8 mouse cellular contexts compared by ENCODE assay signal in the genomic region with DNA sequence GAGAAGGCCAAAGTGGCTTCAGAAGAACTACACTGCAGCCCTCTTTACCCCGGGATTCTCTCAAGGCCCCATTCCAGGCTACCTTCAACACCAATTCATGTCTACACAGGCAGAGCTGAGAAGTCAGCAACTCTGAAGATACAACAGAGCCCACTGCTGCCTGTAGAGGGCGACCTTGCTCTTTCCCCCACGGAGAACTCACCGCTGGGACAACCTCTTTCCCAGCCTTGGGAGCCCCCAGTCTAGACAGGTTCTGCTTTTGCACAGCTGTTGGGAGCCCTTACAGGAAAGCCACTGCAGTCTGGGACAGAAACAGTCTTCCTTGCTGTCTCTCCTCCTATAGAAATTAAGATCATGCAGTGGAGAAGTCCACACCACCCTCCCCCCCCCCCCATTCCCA. TPM values are rescaled to one million over a fixed set of nuclear protein-coding genes. Genes with fewer than 3 reads are reported as not detected.
A peak's percentile ranks its signal among the peaks of the same experiment; 100 is the strongest.
DNase-seq lines count a peak whose midpoint lies in the region; ATAC-seq lines count a peak whose summit lies in the region.

No protein-coding gene starts in this region.

- H3K27ac ChIP-seq in heart, embryonic 11.5 days (ENCODE audit: low read depth, low read length): no peak overlapping the region
- H3K27ac ChIP-seq in stomach, embryonic 14.5 days (ENCODE audit: low read length): no peak overlapping the region

- intact Hi-C loops in left cerebral cortex, postnatal 4 days (cut with DNase I): loop anchor here (5.0 kb wide), 1 partner anchor 59 kb away; a partner anchor contains a TSS

- H3K4me3 ChIP-seq in heart, embryonic 11.5 days (ENCODE audit: low read depth, low read length): no peak overlapping the region
- H3K4me3 ChIP-seq in stomach, embryonic 14.5 days (ENCODE audit: low read depth, low read length): no peak overlapping the region

- no peaks in the 10 kb centered on the region for H3K9me3 ChIP-seq in heart, embryonic 11.5 days (replicated peaks; ENCODE audit: control insufficient read depth, low read length)
- H3K9me3 ChIP-seq in stomach, embryonic 14.5 days (ENCODE audit: control insufficient read depth, low read depth, low read length): no peaks in the 10 kb centered on the region

- no peaks in the 10 kb centered on the region for H3K27me3 ChIP-seq in heart, embryonic 11.5 days (ENCODE audit: control insufficient read depth, insufficient read depth, low read length)
- no peaks in the 10 kb centered on the region for H3K27me3 ChIP-seq in stomach, embryonic 14.5 days (ENCODE audit: control insufficient read depth, insufficient read depth, low read length)

- H3K4me1 ChIP-seq in heart, embryonic 11.5 days (ENCODE audit: control insufficient read depth, insufficient read depth, low read length): peaks cover 4% of the 10 kb centered on the region; the same call in 1 of the 2 replicates
- no peaks in the 10 kb centered on the region for H3K4me1 ChIP-seq in stomach, embryonic 14.5 days (ENCODE audit: control insufficient read depth, insufficient read depth, low read length)

- H3K9ac ChIP-seq in heart, embryonic 11.5 days (ENCODE audit: low read depth, low read length): no peak overlapping the region
- H3K9ac ChIP-seq in stomach, embryonic 14.5 days (replicated peaks; ENCODE audit: low read depth, low read length): no peak overlapping the region

- DNase-seq in heart, adult 11 months: peak; percentile 96
- peak; percentile 65 for DNase-seq in c-Kit-positive CD71-negative TER-119-negative erythroid progenitor cells, embryonic 14.5 days (ENCODE audit: low read depth)
- peak; percentile 57 to 75 for DNase-seq in frontal cortex, postnatal 10 days (ENCODE audit: low spot score in 2 of 2)
- DNase-seq in kidney, adult 11 months: peak; percentile 46
- DNase-seq in left cerebral cortex, postnatal 4 days: peak; percentile 75
- DNase-seq in monocyte, adult 2 months (ENCODE audit: low read depth in 1 of 2, low spot score in 2 of 2): peak; percentile 46 to 74

- ATAC-seq in heart, embryonic 11.5 days (replicated peaks; ENCODE audit: insufficient number of reproducible peaks, low FRiP score, low TSS enrichment): no peak
- ATAC-seq in stomach, embryonic 14.5 days (ENCODE audit: insufficient number of reproducible peaks, insufficient read depth, low FRiP score, low read depth): 0 out of 2 replicates have a peak, but pooled peaks have one; percentile 42

- no peak overlapping the region for H3K4me2 ChIP-seq in heart, embryonic 11.5 days
- H3K4me2 ChIP-seq in stomach, embryonic 14.5 days (replicated peaks; ENCODE audit: low read depth, low read length): no peak overlapping the region

- 12% methylated on average over 4 of the region's 4 CpGs for WGBS in heart, embryonic 11.5 days (ENCODE audit: insufficient replicate concordance)
- 8% methylated on average over 4 of the region's 4 CpGs for whole genome bisulfite sequencing in stomach, embryonic 14.5 days

- no peaks in the 10 kb centered on the region for H3K36me3 ChIP-seq in heart, embryonic 11.5 days (ENCODE audit: control insufficient read depth, insufficient read depth, low read length)
- H3K36me3 ChIP-seq in stomach, embryonic 14.5 days (ENCODE audit: control insufficient read depth, insufficient read depth, low read length): no peaks in the 10 kb centered on the region

RNA-seq across cellular contexts. Expression of a gene that starts 41.5 kb away (rescaled TPM):
- 0.69 and 2.2 TPM in 2 replicates for polyA plus RNA-seq in heart, embryonic 11.5 days (2014; fragmentation: Nextera tagmentation; extraction: Ambion mirVana)
- 10 to 100 TPM in 1 of 2 experiments, 1 to 10 TPM in 1; 8.2 to 10.5 TPM for total RNA-seq in left cerebral cortex, postnatal 4 days (2021)
- 22.4 and 22.5 TPM in 2 replicates for polyA plus RNA-seq in stomach, embryonic 14.5 days (2014; fragmentation: Nextera tagmentation; extraction: Ambion mirVana)

RNA-seq across cellular contexts. Expression of a gene that starts 57.2 kb away (rescaled TPM):
- polyA plus RNA-seq in heart, embryonic 11.5 days (2014; fragmentation: Nextera tagmentation; extraction: Ambion mirVana): 0.09 and 0.24 TPM in 2 replicates
- 1 to 10 TPM; 3.6 to 3.9 TPM for total RNA-seq in left cerebral cortex, postnatal 4 days (2021)
- 0.75 and 1.5 TPM in 2 replicates for polyA plus RNA-seq in stomach, embryonic 14.5 days (2014; fragmentation: Nextera tagmentation; extraction: Ambion mirVana)

Comparison
In these comparisons a context has a peak if more than half of its experiments do, and no peak if none do; other contexts are left out.
1. DNase-seq: peak in every context shown above with its lines; median percentile 96 in heart, adult 11 months; 75 in left cerebral cortex, postnatal 4 days; 66 in frontal cortex, postnatal 10 days; 65 in c-Kit-positive CD71-negative TER-119-negative erythroid progenitor cells, embryonic 14.5 days; 60 in monocyte, adult 2 months; 46 in kidney, adult 11 months.